Mouse (Mus musculus) inflammation-experienced regulatory T-cells, adult 6 months (primary cell): ENCODE data around the gene Kif11. TPM values are rescaled to one million over a fixed set of nuclear protein-coding genes. Genes with fewer than 3 reads are reported as not detected.
A peak's percentile ranks its signal among the peaks of the same experiment; 100 is the strongest.

ENCODE experiments used
- ATAC-seq: one replicate; pipeline ENCODE4 v1.8.0; 2017
- polyA plus RNA-seq, 3 experiments: library from polyadenylated mRNA; unstranded; fragments of 100-300 nt; shearing (Covaris generic); gene quantifications; one replicate each; pipeline ENCODE4 v1.2.1; 2017

Gene Kif11
- polyA plus RNA-seq, 3 experiments from 2014 or later, result 2.5 to 67.9 (median 6.3) TPM

DNA sequence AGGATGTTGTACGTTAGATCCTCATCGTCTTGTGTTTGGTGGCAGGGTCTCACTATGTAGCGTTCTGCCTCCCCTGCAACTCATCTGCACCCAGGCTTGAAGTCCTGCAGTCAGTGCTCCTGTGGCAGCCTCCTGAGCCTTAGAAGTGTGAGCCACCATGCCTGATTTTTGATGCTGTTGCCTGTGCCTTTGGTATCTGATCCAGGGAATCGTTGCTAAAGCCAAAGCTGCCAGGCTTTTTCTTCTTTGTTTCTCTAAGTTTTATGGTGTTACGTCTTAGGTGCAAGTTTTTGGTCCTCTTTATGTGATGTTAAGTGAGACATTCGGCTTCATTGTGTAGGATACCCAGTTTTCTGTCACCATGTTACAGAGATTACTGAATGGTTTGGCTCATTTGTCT is 2.6 kb downstream of the Kif11 start:
- ATAC-seq, result no peak

GRCm38 (mm10) chr19:37386126-37386525 is 9.9 kb downstream of the Kif11 start:
- no peak for ATAC-seq

DNA sequence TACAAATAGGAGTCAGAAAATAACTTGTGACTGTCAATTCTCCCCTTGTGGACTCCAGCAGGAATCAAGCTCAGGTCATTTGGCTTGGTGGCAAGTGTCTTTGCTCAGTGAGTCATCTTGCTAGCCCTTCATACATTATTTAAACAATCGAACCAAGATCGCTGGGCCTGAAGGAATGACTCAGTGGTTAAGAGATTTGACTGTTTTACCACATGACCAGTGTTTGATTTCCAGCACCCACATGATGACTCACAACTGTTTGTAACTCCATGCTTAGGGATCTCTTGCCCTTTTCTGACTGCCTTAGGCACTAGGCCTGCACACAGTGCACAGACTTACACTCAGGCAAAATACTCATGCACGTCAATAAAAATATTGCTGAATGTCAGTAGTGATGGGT is 15.7 kb downstream of the Kif11 start:
- ATAC-seq, result no peak

DNA sequence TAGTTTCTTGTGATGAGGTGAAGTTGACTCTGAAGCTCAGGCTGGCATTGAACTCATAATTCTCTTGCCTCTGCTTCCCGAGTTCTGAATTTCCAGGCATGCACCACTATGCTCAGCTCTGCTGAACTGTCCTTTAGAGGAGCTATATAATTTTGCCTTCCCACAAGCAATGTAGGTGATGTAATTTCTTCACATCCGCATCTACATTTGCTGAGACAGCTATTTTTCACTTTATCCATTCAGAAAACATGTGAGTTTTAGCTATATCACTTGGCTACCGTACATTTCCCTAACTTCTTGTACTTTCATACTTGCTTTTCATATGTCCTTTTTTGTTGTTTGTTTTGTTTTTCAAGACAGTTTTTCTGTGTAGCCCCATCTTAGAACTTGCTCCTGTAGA is 20.1 kb downstream of the Kif11 start:
- no peak for ATAC-seq

- ATAC-seq, result no peak
These were observed 24.7 kb downstream of the Kif11 start for GRCm38 (mm10) chr19:37400936-37401335.

- ATAC-seq, result peak; percentile 60
These were observed 42.1 kb downstream of the Kif11 start for GRCm38 (mm10) chr19:37418294-37418693.

- ATAC-seq, result peak; percentile 69
These were observed 43.4 kb downstream of the Kif11 start for GRCm38 (mm10) chr19:37419613-37420012.

DNA sequence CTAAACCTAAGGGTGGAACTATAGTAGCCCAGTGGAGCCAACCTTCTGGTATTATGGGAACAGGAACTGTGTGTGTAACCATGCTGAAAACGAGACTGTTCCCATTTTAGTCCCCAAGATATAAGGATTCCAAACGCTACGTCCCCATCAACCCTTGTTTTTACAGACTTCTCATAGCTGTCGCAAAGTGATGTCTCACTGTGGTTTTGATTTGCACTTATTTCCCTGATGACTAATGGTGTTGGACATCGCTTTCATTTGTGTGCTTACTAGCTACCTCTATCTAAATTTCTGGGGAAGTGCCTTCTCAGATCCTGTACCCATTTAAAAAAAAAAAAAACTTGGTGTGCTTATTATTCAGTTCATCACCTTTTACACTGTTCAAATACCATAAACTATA is 52.4 kb downstream of the Kif11 start:
- ATAC-seq, result no peak

DNA sequence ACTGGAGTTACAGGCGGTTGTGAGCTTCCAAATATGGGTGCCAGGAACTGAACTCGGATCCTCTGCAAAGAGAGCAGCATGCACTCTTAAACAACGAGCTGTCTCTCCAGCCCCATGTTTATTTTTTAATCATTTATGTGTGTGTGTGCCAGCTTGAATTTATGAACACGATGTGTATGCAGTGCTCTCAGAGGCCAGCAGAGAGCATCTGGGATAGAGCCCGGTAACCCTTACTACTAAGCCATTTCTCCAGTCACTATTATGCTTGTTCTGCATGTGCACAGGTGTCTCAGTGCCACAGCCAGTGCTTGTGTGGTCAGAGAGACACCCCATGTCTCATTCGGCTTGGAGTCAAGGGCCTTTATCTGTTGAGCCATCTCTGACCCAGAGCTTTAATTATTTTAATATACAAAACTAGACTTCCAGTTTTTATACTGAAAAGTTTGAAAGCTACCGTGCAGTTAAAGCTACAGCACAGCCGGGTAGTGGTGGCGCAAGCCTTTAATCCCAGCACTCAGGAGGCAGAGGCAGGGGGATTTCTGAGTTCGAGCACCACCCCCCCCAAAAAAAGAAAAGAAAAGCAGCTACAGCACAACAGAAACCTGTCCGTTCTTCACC is 55.0 kb downstream of the Kif11 start:
- ATAC-seq, result no peak

DNA sequence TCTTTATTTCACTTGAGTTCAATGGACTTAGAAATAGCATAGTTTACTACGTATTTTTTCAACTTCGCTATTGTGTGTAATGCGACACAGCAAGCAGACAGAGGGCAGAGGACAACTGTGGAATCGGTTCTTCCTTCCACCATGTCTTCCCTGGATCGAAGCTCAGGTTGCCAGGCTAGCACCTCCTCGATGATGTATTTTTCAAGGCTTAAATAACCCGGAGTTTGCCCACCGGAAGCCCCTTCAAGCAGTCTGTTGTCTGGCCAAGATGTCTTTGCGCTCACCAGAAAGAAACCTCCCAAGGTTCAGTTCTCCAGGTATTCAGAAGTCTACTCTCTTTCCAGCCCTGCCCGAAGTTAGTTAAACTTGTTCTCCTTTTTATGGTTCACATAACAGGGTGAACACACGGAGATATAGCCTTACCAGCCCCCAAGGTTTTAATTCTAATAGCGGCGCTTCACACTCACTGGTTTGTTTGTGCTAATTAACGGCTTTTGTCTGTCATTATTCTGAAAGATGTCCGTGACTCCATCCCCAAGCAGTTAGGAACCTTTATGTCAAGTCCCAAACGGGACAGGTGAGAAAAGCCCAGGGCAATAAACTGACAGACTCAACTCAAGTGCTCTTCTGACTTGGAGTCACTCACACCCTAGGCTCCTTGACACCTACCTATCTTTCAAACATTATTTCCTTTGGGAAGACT is 56.8 kb downstream of the Kif11 start:
- no peak for ATAC-seq

DNA sequence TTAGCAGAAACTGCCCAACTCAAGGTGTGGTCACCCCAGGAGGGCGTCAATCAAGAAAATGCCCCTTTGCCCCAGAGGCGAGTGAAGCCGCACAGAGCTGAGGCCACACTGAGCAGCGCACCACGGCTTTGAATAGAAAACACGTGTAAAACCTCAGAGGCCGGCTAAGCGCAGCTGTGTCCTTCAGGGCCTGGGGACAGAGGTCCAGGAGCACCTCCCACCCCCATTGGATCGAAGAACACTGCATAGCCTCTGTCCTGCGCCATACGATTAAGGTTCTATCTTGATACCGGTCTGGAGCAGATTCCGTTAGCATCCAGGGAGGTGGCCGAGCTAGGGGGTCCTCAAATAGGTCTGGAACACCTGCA is 57.7 kb downstream of the Kif11 start:
- no peak for ATAC-seq

DNA sequence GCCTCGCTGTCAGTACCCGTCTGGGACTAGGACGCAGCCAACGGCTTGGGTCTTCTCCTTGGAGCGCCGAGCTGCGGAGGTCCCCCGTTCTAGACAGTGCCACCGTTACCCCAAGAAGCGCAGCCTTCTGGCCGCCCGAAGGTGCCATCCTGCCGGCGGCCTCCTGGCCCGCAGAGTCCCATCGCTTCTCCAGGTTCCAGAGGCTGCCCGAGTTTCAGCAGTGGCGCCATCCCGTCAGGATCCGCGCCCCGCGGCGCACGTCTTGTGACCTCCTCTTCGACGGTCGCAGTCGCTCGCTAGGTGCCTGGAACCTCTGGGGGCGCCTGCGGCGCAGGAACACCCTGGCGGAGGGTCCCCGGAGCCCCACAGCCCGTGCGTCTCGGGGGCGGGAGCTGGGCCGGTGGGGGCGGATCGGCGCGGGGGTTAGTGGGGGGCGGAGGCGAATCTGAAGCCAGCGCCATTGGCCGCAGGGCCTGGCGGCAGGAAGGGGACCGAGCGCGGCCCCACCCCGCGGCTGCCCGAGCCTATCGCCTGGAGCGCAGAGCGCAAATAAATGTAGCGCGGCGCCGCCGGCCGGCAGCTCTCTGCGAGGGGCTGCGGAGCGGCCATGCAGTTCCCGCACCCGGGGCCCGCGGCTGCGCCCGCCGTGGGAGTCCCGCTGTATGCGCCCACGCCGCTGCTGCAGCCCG is 58.2 kb downstream of the Kif11 start, which contains the start of gene Hhex:
Hhex (plus strand) TSS at position 548 of the 689 bp plus-strand sequence.
- peak; percentile 38 for ATAC-seq

DNA sequence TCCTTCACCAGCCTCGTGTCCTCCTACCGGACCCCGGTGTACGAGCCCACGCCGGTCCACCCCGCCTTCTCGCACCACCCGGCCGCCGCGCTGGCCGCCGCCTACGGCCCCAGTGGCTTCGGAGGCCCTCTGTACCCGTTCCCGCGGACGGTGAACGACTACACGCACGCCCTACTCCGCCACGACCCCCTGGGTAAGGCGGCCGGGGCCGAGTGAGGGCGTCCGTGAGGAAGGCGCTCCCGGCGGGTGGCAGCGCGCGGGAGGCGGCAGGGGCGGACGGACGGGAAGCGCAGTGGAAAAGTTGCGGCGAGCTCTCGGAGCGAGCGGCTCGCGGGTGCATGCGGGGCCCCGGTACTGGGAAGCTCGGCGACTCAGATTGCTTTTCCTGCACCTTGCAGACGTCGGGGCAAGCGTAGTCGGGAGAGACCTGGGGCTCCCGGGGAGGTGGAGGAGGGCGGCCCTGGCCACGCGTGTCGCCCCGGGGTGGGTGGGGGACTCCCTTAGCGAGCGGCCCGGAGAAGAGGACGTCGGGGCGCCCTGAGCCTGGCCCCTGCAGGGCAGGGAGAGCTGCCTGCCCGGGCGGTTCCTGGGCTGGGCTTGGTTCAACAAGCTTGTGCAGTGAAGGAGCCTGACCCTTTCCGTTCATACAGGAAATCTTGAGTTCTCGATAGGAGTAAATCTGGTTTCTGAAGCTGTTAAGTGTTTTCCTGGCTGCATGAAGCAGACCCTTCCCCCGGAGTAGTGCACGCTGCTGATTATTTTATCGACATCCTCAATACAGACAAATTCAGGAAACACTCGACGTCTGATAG is 59.0 kb downstream of the Kif11 start:
- peak; percentile 32 for ATAC-seq

- peak; percentile 28 for ATAC-seq
These were observed 59.6 kb downstream of the Kif11 start for GRCm38 (mm10) chr19:37435853-37436174.

DNA sequence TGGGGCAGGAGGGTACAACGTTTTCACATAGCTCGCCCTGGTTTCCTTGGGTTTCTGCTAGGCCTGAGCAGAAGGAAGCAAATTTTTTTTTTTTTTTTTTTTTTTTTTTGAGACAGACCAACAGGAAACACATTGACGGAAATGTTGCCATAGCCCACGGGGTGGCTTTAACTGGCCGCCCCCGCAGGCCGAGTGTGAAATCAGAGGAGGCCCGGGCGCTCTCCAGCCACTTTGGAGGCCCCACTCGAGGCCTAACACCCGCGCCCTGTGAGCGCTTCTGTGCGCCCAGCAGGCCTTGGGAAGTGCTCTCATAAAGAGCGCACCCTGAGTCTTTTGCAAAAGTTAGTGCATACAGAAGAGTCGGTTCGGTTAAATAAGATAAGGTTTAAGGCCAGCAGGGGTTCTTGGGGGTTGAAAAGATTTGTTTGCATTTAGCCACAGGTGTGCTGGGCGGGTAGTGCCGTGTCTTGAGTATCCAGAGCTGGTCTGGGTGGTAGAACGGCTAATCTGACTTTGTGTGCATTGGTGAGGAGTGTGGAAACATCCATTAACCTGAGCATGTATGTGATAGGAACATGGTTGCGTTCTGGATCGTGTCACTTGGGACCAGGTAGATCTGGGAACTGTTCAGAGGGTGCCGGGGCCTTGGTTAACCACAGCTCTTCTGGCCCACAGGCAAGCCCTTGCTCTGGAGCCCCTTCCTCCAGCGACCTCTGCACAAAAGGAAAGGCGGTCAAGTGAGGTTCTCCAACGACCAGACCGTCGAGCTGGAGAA is 60.5 kb downstream of the Kif11 start:
- ATAC-seq, result no peak

- no peak for ATAC-seq
These were observed 61.0 kb downstream of the Kif11 start for GRCm38 (mm10) chr19:37437289-37437606.

DNA sequence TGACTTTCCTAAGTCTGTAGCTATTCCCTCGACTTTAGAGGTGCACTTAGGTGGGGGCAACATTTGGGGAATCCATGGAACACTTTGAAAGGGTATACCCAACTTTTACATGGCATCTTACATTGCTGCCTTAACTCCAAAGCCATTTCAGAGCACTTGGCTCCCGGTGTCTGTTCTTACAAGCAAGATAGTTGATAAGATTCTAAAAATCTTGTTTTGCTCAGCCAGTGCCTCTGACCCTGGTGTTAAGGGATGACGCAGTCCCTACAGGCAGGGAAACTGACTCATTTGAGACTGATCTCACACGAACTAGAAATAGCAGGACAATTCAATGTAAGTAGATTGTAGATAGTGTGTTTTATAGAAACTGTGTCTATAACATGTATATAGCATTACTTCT is 64.0 kb downstream of the Kif11 start:
- no peak for ATAC-seq

- ATAC-seq, result no peak
These were observed 64.7 kb downstream of the Kif11 start for GRCm38 (mm10) chr19:37440708-37441475.

GRCm38 (mm10) chr19:37442524-37443286 is 66.5 kb downstream of the Kif11 start:
- no peak for ATAC-seq

DNA sequence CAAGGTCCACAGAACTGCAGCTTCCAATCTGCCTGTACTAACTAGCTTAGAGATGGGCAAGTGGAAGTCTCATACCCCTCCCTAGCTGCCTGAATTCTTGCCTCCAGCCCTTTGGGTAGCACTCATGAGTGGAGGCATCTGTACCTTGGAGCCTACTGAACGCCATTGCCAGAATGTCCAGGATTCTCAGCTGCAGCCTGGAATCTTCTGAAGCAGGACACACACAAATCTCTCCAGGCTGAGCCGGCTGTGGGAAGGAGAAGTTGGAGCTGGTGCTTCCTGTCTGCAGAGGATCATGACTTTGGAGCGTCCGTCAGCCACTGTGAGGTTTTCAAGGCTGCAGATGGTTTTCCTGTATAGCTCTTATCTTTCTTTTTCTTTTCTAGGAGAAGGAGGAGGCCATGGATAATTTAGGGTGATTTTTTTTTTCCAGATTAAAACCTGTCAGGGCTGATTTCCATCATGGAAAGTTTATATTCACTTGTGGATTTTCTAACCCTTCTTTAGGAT is 67.5 kb downstream of the Kif11 start:
- ATAC-seq, result no peak

GRCm38 (mm10) chr19:37448212-37448611 is 72.0 kb downstream of the Kif11 start:
- no peak for ATAC-seq
